Mouse (Mus musculus) CH12.LX (cell line): ENCODE measurements around the gene Kcnk6. TPM values are rescaled to one million over a fixed set of nuclear protein-coding genes. Genes with fewer than 3 reads are reported as not detected.
"Not testable (repeated sequence)": the region's sequence is repeated elsewhere in the genome, so short reads cannot be mapped to it uniquely, and the experiment has no call there.

Experiments used
- DNase-seq: peaks from one replicate; pipeline ENCODE4 v3.0.0-alpha.2; 2013; ENCODE audit errors: extremely low read depth
- H3K27ac ChIP-seq: 2 replicates; pipeline ENCODE4 v1.5.1; 2012; ENCODE audit warnings: low read depth, mild to moderate bottlenecking, control low read depth, moderate library complexity; ENCODE audit not compliant: insufficient read depth
- H3K27me3 ChIP-seq: replicated peaks from 2 replicates; pipeline ENCODE3; 2012; ENCODE audit warnings: inconsistent platforms
- H3K36me3 ChIP-seq, 2 experiments: replicated peaks in 1 of 2; 2 replicates each; pipeline versions ENCODE3 to v1.6.1; 2012; ENCODE audit warnings: inconsistent platforms in 1 of 2, low read length in 1 of 2, mild to moderate bottlenecking in 1 of 2, mixed read lengths in 1 of 2, moderate library complexity in 1 of 2; ENCODE audit not compliant: control insufficient read depth in 1 of 2, insufficient read depth in 1 of 2
- H3K4me1 ChIP-seq, 2 experiments: 2 replicates each; pipeline ENCODE4 v1.6.1; 2012; ENCODE audit warnings: inconsistent platforms in 1 of 2, moderate library complexity in 1 of 2; ENCODE audit not compliant: insufficient read depth in 2 of 2, control insufficient read depth in 1 of 2
- H3K4me2 ChIP-seq: 2 replicates; pipeline ENCODE4 v1.6.1; 2012; ENCODE audit warnings: low read depth, mild to moderate bottlenecking, control low read depth; ENCODE audit not compliant: poor library complexity, insufficient read depth, severe bottlenecking
- H3K4me3 ChIP-seq, 3 experiments: fragments of 150-350 bp in 1 of 3; sonication (generic) in 1 of 3; replicated peaks in 1 of 3; 2 replicates each; pipeline versions ENCODE3 to v1.5.1; 2011 to 2012; ENCODE audit warnings: low read depth in 2 of 3, low read length in 2 of 3, mild to moderate bottlenecking in 2 of 3, moderate library complexity in 2 of 3, control low read depth in 1 of 3, improper control_type of control experiment in 1 of 3, inconsistent platforms in 1 of 3, mixed read lengths in 1 of 3; ENCODE audit not compliant: poor library complexity in 1 of 3
- H3K79me2 ChIP-seq: replicated peaks from 2 replicates; pipeline ENCODE4 v1.6.1; 2012; ENCODE audit warnings: mild to moderate bottlenecking, moderate library complexity; ENCODE audit not compliant: control insufficient read depth, poor library complexity, insufficient read depth, severe bottlenecking; ENCODE audit errors: extremely low read depth
- H3K9ac ChIP-seq: 2 replicates; pipeline ENCODE4 v1.6.1; 2012; ENCODE audit warnings: low read depth, mild to moderate bottlenecking, control low read depth, moderate library complexity; ENCODE audit not compliant: insufficient read depth
- H3K9me3 ChIP-seq: replicated peaks from 2 replicates; pipeline ENCODE3; 2012; ENCODE audit warnings: low read length, inconsistent platforms, mixed read lengths
- CHD1 ChIP-seq: IDR thresholded peaks from 2 replicates; pipeline ENCODE4 v1.6.1; 2012; ENCODE audit warnings: low read depth, low read length, improper control_type of control experiment, inconsistent platforms
- E2F4 ChIP-seq: IDR thresholded peaks from 2 replicates; pipeline ENCODE4 v1.6.1; 2011; ENCODE audit warnings: low read depth, low read length, improper control_type of control experiment; ENCODE audit not compliant: insufficient replicate concordance
- HCFC1 ChIP-seq: IDR thresholded peaks from 2 replicates; pipeline ENCODE4 v1.6.1; 2012; ENCODE audit warnings: low read depth, mild to moderate bottlenecking, inconsistent platforms, low read length, improper control_type of control experiment
- JUND ChIP-seq: conservative IDR thresholded peaks from 2 replicates; pipeline ENCODE4 v1.6.1; 2011; ENCODE audit warnings: low read depth, low read length, improper control_type of control experiment
- KAT2A ChIP-seq: IDR thresholded peaks from 2 replicates; pipeline ENCODE4 v1.6.1; 2012; ENCODE audit warnings: low read length, improper control_type of control experiment, inconsistent platforms; ENCODE audit not compliant: insufficient replicate concordance
- MAX ChIP-seq: IDR thresholded peaks from 2 replicates; pipeline ENCODE4 v1.6.1; 2011; ENCODE audit warnings: low read length, improper control_type of control experiment
- MXI1 ChIP-seq: IDR thresholded peaks from 2 replicates; pipeline ENCODE4 v1.6.1; 2011; ENCODE audit warnings: mild to moderate bottlenecking, low read depth, low read length, improper control_type of control experiment
- MYC ChIP-seq: IDR thresholded peaks from 2 replicates; pipeline ENCODE4 v1.6.1; 2011; ENCODE audit warnings: low read depth, mild to moderate bottlenecking, improper control_type of control experiment, low read length
- RAD21 ChIP-seq: IDR thresholded peaks from 2 replicates; pipeline ENCODE4 v1.6.1; 2011; ENCODE audit warnings: low read depth, mild to moderate bottlenecking, low read length, improper control_type of control experiment, moderate library complexity
- SIN3A ChIP-seq: IDR thresholded peaks from 2 replicates; pipeline ENCODE4 v1.6.1; 2012; ENCODE audit warnings: low read length, improper control_type of control experiment, inconsistent platforms
- SMC3 ChIP-seq: IDR thresholded peaks from 2 replicates; pipeline ENCODE4 v1.6.1; 2011; ENCODE audit warnings: low read depth, low read length, improper control_type of control experiment
- UBTF ChIP-seq: IDR thresholded peaks from 2 replicates; pipeline ENCODE4 v1.6.1; 2012; ENCODE audit warnings: low read depth, mild to moderate bottlenecking, inconsistent platforms, low read length, improper control_type of control experiment, moderate library complexity
- USF1 ChIP-seq: IDR thresholded peaks from 2 replicates; pipeline ENCODE4 v1.6.1; 2014; ENCODE audit warnings: low read depth, mild to moderate bottlenecking, inconsistent platforms, low read length, improper control_type of control experiment
- dilution Hi-C: fragments of 300-500 bp; cut with MboI; formaldehyde crosslinking; loops from 2 replicates; pipeline ENCODE4 v1.14.3; 2020; ENCODE audit warnings: low sequenced_read_pairs; ENCODE audit not compliant: extremely low pct_unique_long_range_greater_than_20kb, extremely low pct_ligation_motif_present
- in situ Hi-C: fragments of 300-500 bp; cut with MboI; formaldehyde crosslinking; loops from 3 replicates; pipeline ENCODE4 v1.14.3; 2019; ENCODE audit warnings: low sequenced_read_pairs, low pct_ligation_motif_present, low pct_unique_long_range_greater_than_20kb, mixed read lengths
- polyA plus RNA-seq: library from polyadenylated mRNA; unstranded; fragments of >175 nt; gene quantifications from 2 replicates; pipeline ENCODE4 v1.2.1, GENCODE M21; 2012; ENCODE audit warnings: low read depth; ENCODE audit not compliant: insufficient read length
- total RNA-seq, 2 experiments: library from RNA; depleted of rRNA; stranded (reverse); fragments of 300-350 nt in 1 of 2; fragments of >200 nt in 1 of 2; gene quantifications; 2 replicates each; pipeline ENCODE4 v1.2.3; 2012 to 2014

The Kcnk6 gene
- total and polyA plus RNA-seq, 3 experiments, result 1.9 to 4.0 (median 2.2) TPM

GRCm38 (mm10) chr7:29214846-29215245 is 17.5 kb downstream of the Kcnk6 start:
- dilution Hi-C loops, result no loop called here
- no peak for DNase-seq

GRCm38 (mm10) chr7:29214236-29214635 is 18.1 kb downstream of the Kcnk6 start:
- Histone ChIP-seq H3K36me3 (no peaks in the 10 kb centered on the region), H3K9ac (no peak overlapping the region), H3K9me3 (peaks cover 11% of the 10 kb centered on the region), H3K27me3 (no peaks in the 10 kb centered on the region), H3K4me3 (no peak overlapping the region), H3K27ac (no peak overlapping the region), H3K79me2 (no peaks in the 10 kb centered on the region), H3K4me2 (no peak overlapping the region), H3K4me1 (peaks cover 0 to 10% of the 10 kb centered on the region in 2 experiments; a peak in 2 of 4 replicates)
- TF ChIP-seq MXI1 (no peak), CHD1 (no peak), RAD21 (no peak), MYC (no peak), E2F4 (no peak)
- dilution Hi-C loops, result no loop called here
- in situ Hi-C loops, result loop anchor here (5.0 kb wide), 1 partner anchor 33 kb away; the partner anchor contains the start of gene 2200002D01Rik
- no peak for DNase-seq

More at GRCm38 (mm10) chr7:29214846-29215245, 17.5 kb downstream of the Kcnk6 start:
- no peaks in the 10 kb centered on the region for H3K79me2 ChIP-seq
- peaks cover 17% of the 10 kb centered on the region for H3K9me3 ChIP-seq
- H3K4me1 ChIP-seq, result peaks cover 0 to 10% of the 10 kb centered on the region in 2 experiments; a peak in 2 of 4 replicates
- in situ Hi-C loops, result loop anchor here (5.0 kb wide), 1 partner anchor 32 kb away; the partner anchor contains the start of gene 2200002D01Rik
- H3K27me3 ChIP-seq, result no peaks in the 10 kb centered on the region
- H3K9ac ChIP-seq, result no peak overlapping the region
- no peaks in the 10 kb centered on the region for H3K36me3 ChIP-seq
- H3K4me2 ChIP-seq, result no peak overlapping the region
- H3K27ac ChIP-seq, result no peak overlapping the region
- H3K4me3 ChIP-seq, result no peak overlapping the region
- no peak for TF ChIP-seq MAX
- TF ChIP-seq USF1, result no peak
- TF ChIP-seq HCFC1, result no peak
- no peak for TF ChIP-seq UBTF
- TF ChIP-seq KAT2A, result no peak
- no peak for TF ChIP-seq MXI1
- TF ChIP-seq SMC3, result no peak
- TF ChIP-seq RAD21, result no peak

DNA sequence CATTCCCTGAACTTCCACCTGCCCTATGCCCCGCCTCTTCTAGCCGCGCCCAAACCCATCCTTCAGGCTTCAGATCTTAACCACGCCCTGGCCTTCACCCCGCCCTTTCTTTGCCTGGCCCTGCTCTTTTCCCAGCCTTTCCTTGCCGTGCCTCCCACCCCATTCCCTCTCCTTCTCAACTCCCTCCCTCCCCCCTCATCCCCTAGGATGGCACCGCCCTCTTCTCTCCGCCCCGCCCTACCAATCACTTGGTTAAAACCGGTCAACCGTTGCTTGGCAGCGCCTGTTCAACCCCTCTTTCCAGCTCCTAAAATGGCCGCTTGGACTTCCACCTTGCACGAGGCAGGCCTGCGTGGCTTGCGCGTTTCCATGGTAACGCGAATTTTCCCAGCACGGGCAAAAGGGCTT is 18.6 kb downstream of the Kcnk6 start, which contains the start of gene Catsperg1:
Gene Catsperg1, minus strand, starts transcription at position 361 of the 408 bp plus-strand sequence.
- H3K4me1 ChIP-seq, result peaks cover 0 to 10% of the 10 kb centered on the region in 2 experiments; a peak in 2 of 4 replicates
- in situ Hi-C loops, result loop anchor here (5.0 kb wide), 1 partner anchor 34 kb away; the partner anchor contains the start of gene 2200002D01Rik
- H3K27me3 ChIP-seq, result no peaks in the 10 kb centered on the region
- peaks cover 9% of the 10 kb centered on the region for H3K9me3 ChIP-seq
- H3K27ac ChIP-seq, result no peak within 1 kb of the TSS
- no peak for DNase-seq
- H3K36me3 ChIP-seq, result no peaks in the 10 kb centered on the region
- H3K79me2 ChIP-seq, result no peaks in the 10 kb centered on the region
- TF ChIP-seq UBTF (no peak), JUND (no peak), SIN3A (no peak)
- dilution Hi-C loops, result no loop called here
- H3K4me2 ChIP-seq, result no peak within 1 kb of the TSS
- H3K9ac ChIP-seq, result no peak within 1 kb of the TSS
- H3K4me3 ChIP-seq, result no peak within 1 kb of the TSS

DNA sequence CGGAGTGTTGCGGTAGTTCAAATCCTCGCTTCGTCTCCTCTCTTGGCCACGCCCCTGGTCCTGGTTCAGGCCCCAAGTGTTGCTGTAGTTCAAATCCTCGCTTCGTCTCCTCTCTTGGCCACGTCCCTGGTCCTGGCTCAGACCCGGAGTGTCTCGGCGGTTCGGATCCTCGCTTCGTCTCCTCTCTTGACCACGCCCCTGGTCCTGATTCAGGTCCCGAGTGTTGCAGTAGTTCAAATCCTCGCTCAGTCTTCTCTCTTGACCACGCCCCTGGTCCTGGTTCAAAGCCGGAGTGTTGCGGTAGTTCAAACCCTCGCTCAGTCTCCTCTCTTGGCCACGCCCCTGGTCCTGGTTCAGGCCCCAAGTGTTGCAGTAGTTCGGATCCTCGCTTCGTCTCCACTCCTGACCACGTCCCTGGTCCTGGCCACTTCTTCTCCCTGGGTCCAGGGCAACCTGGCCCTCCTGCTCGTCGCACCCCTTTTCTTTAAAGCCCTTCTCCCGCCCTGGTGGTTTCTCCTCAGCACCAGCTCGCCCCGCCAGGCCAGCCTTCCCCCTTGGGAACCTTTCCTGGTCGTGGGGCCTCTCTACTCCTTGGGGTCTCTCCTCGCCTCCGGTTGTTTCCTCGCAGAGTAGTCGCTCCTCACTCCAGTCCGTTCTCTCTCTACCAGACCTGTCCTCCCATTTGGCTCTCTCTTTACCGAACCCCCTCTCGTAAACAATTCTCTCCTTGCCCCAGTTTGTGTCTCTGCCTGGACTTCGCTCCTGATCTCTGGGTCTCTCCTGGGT is 19.3 kb downstream of the Kcnk6 start:
- H3K4me3 ChIP-seq, H3K9ac ChIP-seq, H3K9me3 ChIP-seq, H3K79me2 ChIP-seq, H3K4me2 ChIP-seq, H3K27me3 ChIP-seq, dilution Hi-C loops, H3K27ac ChIP-seq, DNase-seq, H3K36me3 ChIP-seq: not testable (repeated sequence)
- peaks cover 0 to 10% of the 10 kb centered on the region in 2 experiments; a peak in 2 of 4 replicates for H3K4me1 ChIP-seq
- in situ Hi-C loops, result loop anchor here (5.0 kb wide), 1 partner anchor 34 kb away; the partner anchor contains the start of gene 2200002D01Rik
